ENCODE assay signal across 18 mouse cellular contexts in the genomic region with DNA sequence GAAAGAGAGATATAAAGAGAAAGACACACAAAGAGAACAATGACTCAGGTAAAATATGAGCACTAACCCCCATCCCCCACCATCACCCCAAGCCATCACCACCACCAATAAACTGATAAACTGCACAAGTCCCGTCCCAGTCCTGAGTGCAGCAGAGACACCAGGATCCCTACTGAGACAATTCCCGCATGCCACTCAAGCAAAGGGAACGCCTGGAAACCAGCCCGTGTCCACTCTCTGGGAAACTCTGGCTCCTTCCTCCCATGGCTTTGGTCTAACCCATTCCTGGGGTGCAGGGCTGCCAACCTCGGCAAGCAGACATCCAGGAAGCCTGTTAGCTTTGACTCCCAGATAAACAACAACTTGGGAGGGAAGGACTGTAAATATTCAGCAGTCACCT. TPM values are rescaled to one million over a fixed set of nuclear protein-coding genes. Genes with fewer than 3 reads are reported as not detected.
"Had no signal": no experiment of that assay in that cellular context is flagged by ENCODE, and none has a peak within 500 bp of the region (broad histone marks: within the 10 kb centered on the region; RNA-seq: fewer than 3 reads in every experiment).

No protein-coding gene starts in this region.

- H3K9me3 ChIP-seq: lung, embryonic 15.5 days; megakaryocyte, embryonic 14.5 days; midbrain, embryonic 13.5 days; midbrain, embryonic 15.5 days; neural tube, embryonic 12.5 days; stomach, embryonic 15.5 days had no signal

- H3K27ac ChIP-seq: lung, embryonic 15.5 days; macrophage; midbrain, embryonic 13.5 days; midbrain, embryonic 15.5 days; neural tube, embryonic 12.5 days; stomach, embryonic 15.5 days; stomach, postnatal 0 days had no signal

- H3K4me3 ChIP-seq: lung, embryonic 15.5 days; megakaryocyte, embryonic 14.5 days; midbrain, embryonic 13.5 days; midbrain, embryonic 15.5 days; neural tube, embryonic 12.5 days; stomach, embryonic 15.5 days had no signal

- ATAC-seq: liver, postnatal 0 days had no signal

- DNase-seq: liver, postnatal 0 days; lung, adult 2 months; right cerebral cortex, postnatal 14 days; thymus, adult 2 months; thymus, postnatal 25 days; thymus, postnatal 4 days had no signal

- H3K4me2 ChIP-seq: lung, embryonic 15.5 days; midbrain, embryonic 15.5 days; neural tube, embryonic 12.5 days; stomach, embryonic 15.5 days had no signal

- H3K9ac ChIP-seq: liver, postnatal 0 days; lung, embryonic 15.5 days; midbrain, embryonic 15.5 days; neural tube, embryonic 12.5 days; stomach, embryonic 15.5 days had no signal

- H3K27me3 ChIP-seq: neural tube, embryonic 12.5 days; stomach, embryonic 15.5 days had no signal

- H3K36me3 ChIP-seq: lung, embryonic 15.5 days; midbrain, embryonic 13.5 days; midbrain, embryonic 15.5 days; neural tube, embryonic 12.5 days; stomach, embryonic 15.5 days had no signal

RNA-seq across cellular contexts. Expression of a gene that starts 33.1 kb away (rescaled TPM):
- polyA plus RNA-seq: liver, postnatal 0 days; lung, adult 2 months; lung, embryonic 15.5 days; macrophage; midbrain, embryonic 13.5 days; midbrain, embryonic 15.5 days; midbrain, postnatal 0 days; neural tube, embryonic 12.5 days; spleen, adult 2 months; stomach, embryonic 15.5 days; stomach, postnatal 0 days; testis, adult 2 months; urinary bladder, adult 2 months had no signal
